Mouse (Mus musculus) spleen, postnatal 36 days (tissue): ENCODE data around the gene Gm10842.

Experiments
- DNase-seq, 2 experiments: peaks; one replicate each; pipeline ENCODE4 v3.0.0; 2022; ENCODE audit warnings: low spot score in 2 of 2, mixed read lengths in 1 of 2

Gene Gm10842

GRCm38 (mm10) chr11:105152357-105152899 lies 5.7 kb downstream of the Gm10842 start:
- DNase-seq, result no peak

GRCm38 (mm10) chr11:105153068-105153833 lies 6.6 kb downstream of the Gm10842 start:
- peak; percentile 24 to 53 for DNase-seq

- DNase-seq, result no peak
These were observed 9.2 kb downstream of the Gm10842 start for GRCm38 (mm10) chr11:105155915-105156314.

- DNase-seq, result no peak
These were observed 10.1 kb downstream of the Gm10842 start for GRCm38 (mm10) chr11:105156748-105157267.

GRCm38 (mm10) chr11:105158047-105158446 lies 11.4 kb downstream of the Gm10842 start:
- DNase-seq, result no peak

- DNase-seq, result no peak
These were observed 13.1 kb downstream of the Gm10842 start for GRCm38 (mm10) chr11:105159673-105160360.

- DNase-seq, result no peak
These were observed 14.7 kb downstream of the Gm10842 start for GRCm38 (mm10) chr11:105161411-105161810.

- no peak for DNase-seq
These were observed 18.1 kb downstream of the Gm10842 start for GRCm38 (mm10) chr11:105164516-105165510.

GRCm38 (mm10) chr11:105166780-105167179 lies 20.1 kb downstream of the Gm10842 start:
- no peak for DNase-seq

- DNase-seq, result no peak
These were observed 31.8 kb downstream of the Gm10842 start, which contains the start of gene Tlk2 for GRCm38 (mm10) chr11:105178516-105178915. Gene Tlk2 (plus strand): TSS chr11:105178807.

- DNase-seq, result no peak
These were observed 32.8 kb downstream of the Gm10842 start for GRCm38 (mm10) chr11:105179523-105179922.

GRCm38 (mm10) chr11:105180471-105181091 lies 33.9 kb downstream of the Gm10842 start:
- peak; percentile 33 to 43 for DNase-seq

GRCm38 (mm10) chr11:105181126-105181637 lies 34.5 kb downstream of the Gm10842 start:
- DNase-seq, result peak; percentile 91 to 94

GRCm38 (mm10) chr11:105181689-105182460 lies 35.2 kb downstream of the Gm10842 start:
- DNase-seq, result peak; percentile 23 to 27

- DNase-seq, result no peak
These were observed 35.8 kb downstream of the Gm10842 start for GRCm38 (mm10) chr11:105182461-105182855.

- no peak for DNase-seq
These were observed 38.0 kb downstream of the Gm10842 start for GRCm38 (mm10) chr11:105184678-105185077.

GRCm38 (mm10) chr11:105192186-105192585 lies 45.5 kb downstream of the Gm10842 start:
- no peak for DNase-seq
